ENCODE assay signal across 17 mouse cellular contexts in genomic region chr8:126360106-126360505, GRCm38 (mm10).
A peak's percentile ranks its signal among the peaks of the same experiment; 100 is the strongest.
DNase-seq lines count a peak whose midpoint lies in the region; ATAC-seq and TF ChIP-seq lines count a peak whose summit lies in the region.
"Had no signal": no experiment of that assay in that cellular context is flagged by ENCODE, and none has a peak within 500 bp of the region (broad histone marks: within the 10 kb centered on the region; RNA-seq: fewer than 3 reads in every experiment).

No protein-coding gene starts in this region.

- no peaks in the 10 kb centered on the region for H3K36me3 ChIP-seq in embryonic facial prominence, embryonic 11.5 days (replicated peaks; ENCODE audit: control insufficient read depth, insufficient read depth, low read depth, low read length)
- no peaks in the 10 kb centered on the region for H3K36me3 ChIP-seq in embryonic facial prominence, embryonic 10.5 days (replicated peaks)
- no peaks in the 10 kb centered on the region for H3K36me3 ChIP-seq in midbrain, embryonic 10.5 days
- no peaks in the 10 kb centered on the region for H3K36me3 ChIP-seq in midbrain, postnatal 0 days (ENCODE audit: insufficient read depth, low read length)
- no peaks in the 10 kb centered on the region for H3K36me3 ChIP-seq in forebrain, postnatal 0 days (ENCODE audit: insufficient read depth)
- H3K36me3 ChIP-seq: embryonic facial prominence, embryonic 15.5 days; forebrain, embryonic 10.5 days; heart, embryonic 12.5 days; stomach, embryonic 15.5 days had no signal

- no peaks in the 10 kb centered on the region for H3K27me3 ChIP-seq in embryonic facial prominence, embryonic 11.5 days (ENCODE audit: control insufficient read depth, insufficient read depth, low read length)
- H3K27me3 ChIP-seq in embryonic facial prominence, embryonic 10.5 days (replicated peaks; ENCODE audit: low read depth, poor library complexity, severe bottlenecking) = no peaks in the 10 kb centered on the region
- no peaks in the 10 kb centered on the region for H3K27me3 ChIP-seq in midbrain, embryonic 10.5 days (ENCODE audit: low read depth, poor library complexity, severe bottlenecking)
- H3K27me3 ChIP-seq in midbrain, postnatal 0 days (ENCODE audit: insufficient read depth, low read length) = no peaks in the 10 kb centered on the region
- H3K27me3 ChIP-seq in forebrain, postnatal 0 days (ENCODE audit: insufficient read depth, low read length) = no peaks in the 10 kb centered on the region
- H3K27me3 ChIP-seq: embryonic facial prominence, embryonic 15.5 days; heart, embryonic 12.5 days; stomach, embryonic 15.5 days had no signal

- H3K9me3 ChIP-seq in embryonic facial prominence, embryonic 11.5 days (replicated peaks; ENCODE audit: control insufficient read depth, low read length) = no peaks in the 10 kb centered on the region
- H3K9me3 ChIP-seq in embryonic facial prominence, embryonic 10.5 days = no peaks in the 10 kb centered on the region
- H3K9me3 ChIP-seq in midbrain, embryonic 10.5 days (replicated peaks) = no peaks in the 10 kb centered on the region
- H3K9me3 ChIP-seq in midbrain, postnatal 0 days (ENCODE audit: low read length) = no peaks in the 10 kb centered on the region
- H3K9me3 ChIP-seq in forebrain, postnatal 0 days (ENCODE audit: low read length) = no peaks in the 10 kb centered on the region
- H3K9me3 ChIP-seq: embryonic facial prominence, embryonic 15.5 days; forebrain, embryonic 10.5 days; stomach, embryonic 15.5 days had no signal

- no peak overlapping the region for H3K27ac ChIP-seq in embryonic facial prominence, embryonic 11.5 days (replicated peaks; ENCODE audit: low read depth, low read length)
- no peak overlapping the region for H3K27ac ChIP-seq in embryonic facial prominence, embryonic 10.5 days (replicated peaks)
- H3K27ac ChIP-seq in midbrain, embryonic 10.5 days (replicated peaks) = peak overlapping the region; percentile 70
- H3K27ac ChIP-seq in midbrain, postnatal 0 days (ENCODE audit: low read depth, low read length) = no peak overlapping the region
- no peak overlapping the region for H3K27ac ChIP-seq in forebrain, postnatal 0 days (ENCODE audit: low read depth, low read length)
- H3K27ac ChIP-seq: embryonic facial prominence, embryonic 15.5 days; forebrain, embryonic 10.5 days; stomach, embryonic 15.5 days had no signal

- 69% methylated on average over 11 of the region's 11 CpGs for WGBS in embryonic facial prominence, embryonic 11.5 days
- 77% methylated on average over 11 of the region's 11 CpGs for WGBS in embryonic facial prominence, embryonic 10.5 days
- 83% methylated on average over 11 of the region's 11 CpGs for WGBS in midbrain, embryonic 10.5 days
- WGBS in midbrain, postnatal 0 days = 78% methylated on average over 11 of the region's 11 CpGs
- WGBS in forebrain, postnatal 0 days = 79% methylated on average over 11 of the region's 11 CpGs

- H3K4me1 ChIP-seq in embryonic facial prominence, embryonic 11.5 days (ENCODE audit: control insufficient read depth, insufficient read depth, low read length) = no peaks in the 10 kb centered on the region
- H3K4me1 ChIP-seq in embryonic facial prominence, embryonic 10.5 days = peaks cover 7% of the 10 kb centered on the region; the same call in 1 of the 2 replicates
- peaks cover 16% of the 10 kb centered on the region for H3K4me1 ChIP-seq in midbrain, embryonic 10.5 days
- no peaks in the 10 kb centered on the region for H3K4me1 ChIP-seq in midbrain, postnatal 0 days (ENCODE audit: insufficient read depth, low read length)
- H3K4me1 ChIP-seq in forebrain, postnatal 0 days (ENCODE audit: insufficient read depth) = no peaks in the 10 kb centered on the region
- H3K4me1 ChIP-seq: embryonic facial prominence, embryonic 15.5 days; forebrain, embryonic 10.5 days; heart, embryonic 12.5 days; stomach, embryonic 15.5 days had no signal

- no peak overlapping the region for H3K4me2 ChIP-seq in embryonic facial prominence, embryonic 11.5 days (ENCODE audit: low read depth, low read length)
- H3K4me2 ChIP-seq in midbrain, postnatal 0 days (ENCODE audit: low read depth, low read length, poor library complexity, severe bottlenecking) = no peak overlapping the region
- H3K4me2 ChIP-seq in forebrain, postnatal 0 days (ENCODE audit: low read depth) = no peak overlapping the region
- H3K4me2 ChIP-seq: embryonic facial prominence, embryonic 15.5 days; heart, embryonic 12.5 days; stomach, embryonic 15.5 days had no signal

- H3K4me3 ChIP-seq in embryonic facial prominence, embryonic 11.5 days (ENCODE audit: low read depth, low read length) = no peak overlapping the region
- no peak overlapping the region for H3K4me3 ChIP-seq in embryonic facial prominence, embryonic 10.5 days
- no peak overlapping the region for H3K4me3 ChIP-seq in midbrain, embryonic 10.5 days
- no peak overlapping the region for H3K4me3 ChIP-seq in midbrain, postnatal 0 days (ENCODE audit: low read depth, low read length)
- H3K4me3 ChIP-seq in forebrain, postnatal 0 days (ENCODE audit: low read depth, low read length) = no peak overlapping the region
- H3K4me3 ChIP-seq: embryonic facial prominence, embryonic 15.5 days; forebrain, embryonic 10.5 days; heart, embryonic 12.5 days; stomach, embryonic 15.5 days had no signal

- DNase-seq in embryonic facial prominence, embryonic 11.5 days (ENCODE audit: low spot score) = peak; percentile 6
- no peak for DNase-seq in embryonic facial prominence, embryonic 10.5 days (ENCODE audit: low spot score)
- no peak for DNase-seq in midbrain, embryonic 10.5 days (ENCODE audit: low spot score)
- no peak for DNase-seq in midbrain, postnatal 0 days (ENCODE audit: low spot score)
- DNase-seq in kidney, adult 9 months = peak; percentile 86
- peak; percentile 79 to 84 for DNase-seq in kidney, postnatal 36 days
- DNase-seq in forebrain, postnatal 0 days = no peak
- no peak for DNase-seq in frontal cortex, postnatal 25 days (ENCODE audit: low spot score in 2 of 2)
- DNase-seq: cerebellum, adult 9-11 months; heart, postnatal 36 days; spleen, adult 18-20 months; thymus, adult 2 months had no signal

- H3K9ac ChIP-seq in embryonic facial prominence, embryonic 11.5 days (replicated peaks; ENCODE audit: low read length) = no peak overlapping the region
- no peak overlapping the region for H3K9ac ChIP-seq in midbrain, postnatal 0 days (replicated peaks; ENCODE audit: low read length, poor library complexity, severe bottlenecking)
- H3K9ac ChIP-seq in forebrain, postnatal 0 days = no peak overlapping the region
- H3K9ac ChIP-seq: embryonic facial prominence, embryonic 15.5 days; heart, embryonic 12.5 days; stomach, embryonic 15.5 days had no signal

- ATAC-seq in embryonic facial prominence, embryonic 11.5 days (replicated peaks; ENCODE audit: insufficient number of reproducible peaks, low FRiP score, low TSS enrichment, low read depth) = no peak
- no peak for ATAC-seq in midbrain, postnatal 0 days (ENCODE audit: low FRiP score)
- ATAC-seq in forebrain, postnatal 0 days = no peak
- ATAC-seq: activated CD4-positive, CD25-positive, alpha-beta regulatory T cell, adult 4 months had no signal

- no peak for TF ChIP-seq CTCF in midbrain, postnatal 0 days (IDR thresholded peaks at IDR 0.05)
- no peak for TF ChIP-seq CTCF in forebrain, postnatal 0 days (IDR thresholded peaks at IDR 0.05; ENCODE audit: low read depth)

Comparison
In these comparisons a context has a peak if more than half of its experiments do, and no peak if none do; other contexts are left out.
1. DNase-seq: peak in embryonic facial prominence, embryonic 11.5 days (single experiment), kidney, adult 9 months (single experiment) and kidney, postnatal 36 days (2 of 2); none in embryonic facial prominence, embryonic 10.5 days (single experiment), midbrain, embryonic 10.5 days (single experiment), midbrain, postnatal 0 days (single experiment), forebrain, postnatal 0 days (single experiment) and frontal cortex, postnatal 25 days (0 of 2).